Mouse (Mus musculus): ENCODE data around the gene Gipc2. TPM values are rescaled to one million over a fixed set of nuclear protein-coding genes. Genes with fewer than 3 reads are reported as not detected.
"Not testable (repeated sequence)": the region's sequence is repeated elsewhere in the genome, so short reads cannot be mapped to it uniquely, and the experiment has no call there.

Gene Gipc2
- polyA plus RNA-seq, 1 experiment from 2014 or later = 96.5 TPM

DNA sequence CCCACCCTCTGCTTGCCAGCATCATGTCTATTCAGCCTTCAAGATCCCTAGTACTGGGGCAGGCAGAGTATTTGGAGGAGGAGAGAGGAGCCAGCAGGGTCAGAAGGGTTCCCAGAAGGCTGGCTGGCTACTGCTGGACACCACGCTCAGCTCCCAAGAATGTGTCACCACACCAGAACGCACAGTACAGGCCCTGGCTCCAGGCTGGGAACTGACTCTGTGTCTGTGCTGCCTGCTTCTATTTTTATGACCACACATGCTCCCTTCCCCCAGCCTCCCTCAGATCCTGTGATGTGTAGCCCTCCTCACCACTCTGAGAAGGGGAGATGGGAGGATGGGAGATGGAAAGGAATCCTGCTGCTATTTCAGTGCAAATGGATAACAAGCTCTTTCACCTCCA, 20.8 kb downstream of the Gipc2 start:
- ATAC-seq (replicated peaks; ENCODE audit: low FRiP score, low TSS enrichment, low read depth) = peak; percentile 73; the same call in 1 of the 2 replicates
- Histone ChIP-seq H3K27me3 (replicated peaks; ENCODE audit: control insufficient read depth, insufficient read depth, low read length) (no peaks in the 10 kb centered on the region), H3K4me1 (replicated peaks; ENCODE audit: control insufficient read depth, insufficient read depth, low read length) (peaks cover 27% of the 10 kb centered on the region; the same call in 1 of the 2 replicates), H3K27ac (ENCODE audit: low read depth) (no peak overlapping the region), H3K4me2 (ENCODE audit: low read length) (no peak overlapping the region), H3K9me3 (ENCODE audit: control insufficient read depth, low read length) (no peaks in the 10 kb centered on the region), H3K36me3 (ENCODE audit: control insufficient read depth, insufficient read depth, low read length) (no peaks in the 10 kb centered on the region), H3K4me3 (ENCODE audit: low read depth, low read length) (no peak overlapping the region), H3K9ac (ENCODE audit: low read length) (no peak overlapping the region)
- DNase-seq (ENCODE audit: low spot score) = no peak
- WGBS = 36% methylated on average over 2 of the region's 2 CpGs

DNA sequence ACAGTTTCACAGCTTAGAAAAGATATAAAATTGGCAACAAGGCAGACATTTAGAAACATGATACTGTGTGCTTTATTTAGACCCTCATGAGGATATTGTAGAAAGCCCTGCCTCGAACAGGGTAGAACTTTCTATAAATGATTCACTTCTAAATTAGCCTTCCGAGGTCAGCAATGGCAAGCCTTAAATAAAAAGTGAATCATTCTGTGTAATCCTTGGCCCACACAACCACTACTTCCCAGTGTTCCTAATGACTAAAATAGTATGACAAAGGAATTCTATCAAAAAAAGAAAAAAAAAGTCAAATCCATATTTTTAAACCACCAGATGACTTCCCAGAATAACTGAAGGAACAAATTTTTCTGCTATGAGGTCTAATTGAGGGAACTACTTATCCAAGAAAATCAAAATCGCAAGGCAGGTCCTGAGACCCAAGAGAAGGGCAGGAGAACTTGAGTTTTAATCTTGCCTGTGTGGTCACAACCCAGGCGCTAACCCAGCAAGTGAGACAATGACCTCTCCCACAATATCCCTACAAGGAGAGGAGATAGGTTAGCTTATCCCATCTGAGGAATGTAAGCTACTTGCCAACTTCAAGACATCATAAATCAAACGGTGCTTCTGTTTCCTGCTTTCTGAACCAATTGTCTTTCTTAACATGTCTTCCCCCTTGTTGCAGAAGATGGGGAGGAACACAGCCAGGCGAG, 22.9 kb downstream of the Gipc2 start:
- peaks cover 22% of the 10 kb centered on the region; the same call in 1 of the 2 replicates for H3K4me1 ChIP-seq (replicated peaks; ENCODE audit: control insufficient read depth, insufficient read depth, low read length)
- ATAC-seq (replicated peaks; ENCODE audit: low FRiP score, low TSS enrichment, low read depth) (no peak), DNase-seq (ENCODE audit: low spot score) (no peak)
- no peak overlapping the region for H3K4me2 ChIP-seq (ENCODE audit: low read length)
- no peaks in the 10 kb centered on the region for H3K27me3 ChIP-seq (replicated peaks; ENCODE audit: control insufficient read depth, insufficient read depth, low read length)
- H3K36me3 ChIP-seq (ENCODE audit: control insufficient read depth, insufficient read depth, low read length) = no peaks in the 10 kb centered on the region
- H3K9me3 ChIP-seq (ENCODE audit: control insufficient read depth, low read length) = no peaks in the 10 kb centered on the region
- no peak overlapping the region for H3K27ac ChIP-seq (ENCODE audit: low read depth)
- no peak overlapping the region for H3K9ac ChIP-seq (ENCODE audit: low read length)
- no peak overlapping the region for H3K4me3 ChIP-seq (ENCODE audit: low read depth, low read length)
- WGBS = 50% methylated on average over 6 of the region's 6 CpGs

DNA sequence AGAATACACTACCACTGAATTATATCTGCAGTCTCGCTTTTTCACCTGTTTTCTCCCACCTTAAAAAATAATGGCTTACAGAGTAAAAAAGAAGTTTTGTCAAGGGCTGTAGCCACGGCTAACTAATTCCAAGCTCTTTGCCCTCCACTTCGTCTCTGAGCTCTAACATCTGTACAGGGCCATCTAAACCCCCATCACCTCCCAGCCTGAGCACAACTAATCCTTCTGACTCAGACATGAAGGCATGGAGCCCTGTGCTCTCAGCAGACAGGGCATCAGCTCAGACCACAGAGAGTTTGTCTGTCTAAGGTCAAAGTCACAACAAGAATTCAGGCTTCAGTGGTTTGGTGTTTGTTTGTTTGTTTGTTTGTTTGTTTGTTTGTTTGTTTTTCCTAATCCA, 23.9 kb downstream of the Gipc2 start:
- Histone ChIP-seq H3K9me3 (ENCODE audit: control insufficient read depth, low read length) (no peaks in the 10 kb centered on the region), H3K9ac (ENCODE audit: low read length) (no peak overlapping the region), H3K4me2 (ENCODE audit: low read length) (no peak overlapping the region), H3K27me3 (replicated peaks; ENCODE audit: control insufficient read depth, insufficient read depth, low read length) (no peaks in the 10 kb centered on the region), H3K4me1 (replicated peaks; ENCODE audit: control insufficient read depth, insufficient read depth, low read length) (peaks cover 15% of the 10 kb centered on the region; the same call in 1 of the 2 replicates), H3K36me3 (ENCODE audit: control insufficient read depth, insufficient read depth, low read length) (no peaks in the 10 kb centered on the region), H3K27ac (ENCODE audit: low read depth) (no peak overlapping the region), H3K4me3 (ENCODE audit: low read depth, low read length) (no peak overlapping the region)
- ATAC-seq (replicated peaks; ENCODE audit: low FRiP score, low TSS enrichment, low read depth) (no peak), DNase-seq (ENCODE audit: low spot score) (no peak)
- WGBS = 67% methylated on average over 3 of the region's 3 CpGs

DNA sequence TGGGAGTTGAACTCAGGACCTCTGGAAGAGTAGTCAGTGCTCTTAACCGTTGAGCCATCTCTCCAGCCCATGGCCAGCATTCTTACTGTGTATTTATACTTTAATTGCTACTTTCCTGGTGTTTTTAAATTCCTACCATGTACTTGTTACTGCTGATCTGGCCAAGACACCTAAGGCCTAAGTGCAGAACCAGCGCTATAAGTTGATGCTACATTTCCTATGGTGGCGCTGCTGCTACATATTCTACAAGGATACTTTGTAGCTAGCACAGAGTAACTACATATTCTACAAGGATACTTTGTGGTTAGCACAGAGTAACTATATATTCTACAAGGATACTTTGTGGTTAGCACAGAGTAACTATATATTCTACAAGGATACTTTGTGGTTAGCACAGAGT, 26.7 kb downstream of the Gipc2 start:
- H3K4me2 ChIP-seq (ENCODE audit: low read length); ATAC-seq (replicated peaks; ENCODE audit: low FRiP score, low TSS enrichment, low read depth); H3K27ac ChIP-seq (ENCODE audit: low read depth); H3K9me3 ChIP-seq (ENCODE audit: control insufficient read depth, low read length); H3K36me3 ChIP-seq (ENCODE audit: control insufficient read depth, insufficient read depth, low read length); DNase-seq (ENCODE audit: low spot score); H3K4me1 ChIP-seq (replicated peaks; ENCODE audit: control insufficient read depth, insufficient read depth, low read length); H3K4me3 ChIP-seq (ENCODE audit: low read depth, low read length); H3K27me3 ChIP-seq (replicated peaks; ENCODE audit: control insufficient read depth, insufficient read depth, low read length); H3K9ac ChIP-seq (ENCODE audit: low read length): not testable (repeated sequence)
- 93% methylated on average over 3 of the region's 3 CpGs for WGBS

DNA sequence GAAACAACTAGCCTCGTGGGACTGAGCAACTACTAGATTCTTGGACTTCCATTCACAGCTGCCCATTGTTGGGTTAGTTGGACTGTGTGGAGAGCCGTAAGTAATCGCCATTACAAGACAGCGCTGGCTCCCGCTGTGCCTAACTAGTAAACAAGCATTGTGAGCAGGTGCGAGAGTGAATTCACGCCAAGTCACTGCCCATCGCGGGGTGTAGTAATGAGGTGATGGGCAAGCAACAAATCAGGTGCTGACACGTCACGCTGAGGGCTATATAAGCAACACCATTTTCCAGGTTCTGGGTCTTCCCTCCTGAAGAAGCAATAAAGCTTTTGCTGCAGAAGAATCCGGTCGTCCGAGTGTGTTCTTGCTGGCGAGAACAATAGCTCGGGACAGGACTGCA, 29.9 kb downstream of the Gipc2 start:
- not testable (repeated sequence) for H3K4me3 ChIP-seq (ENCODE audit: low read depth, low read length); H3K4me2 ChIP-seq (ENCODE audit: low read length); H3K9me3 ChIP-seq (ENCODE audit: control insufficient read depth, low read length); H3K27ac ChIP-seq (ENCODE audit: low read depth); DNase-seq (ENCODE audit: low spot score); H3K9ac ChIP-seq (ENCODE audit: low read length); ATAC-seq (replicated peaks; ENCODE audit: low FRiP score, low TSS enrichment, low read depth); H3K36me3 ChIP-seq (ENCODE audit: control insufficient read depth, insufficient read depth, low read length); H3K27me3 ChIP-seq (replicated peaks; ENCODE audit: control insufficient read depth, insufficient read depth, low read length); H3K4me1 ChIP-seq (replicated peaks; ENCODE audit: control insufficient read depth, insufficient read depth, low read length)
- whole genome bisulfite sequencing = 88% methylated on average over 16 of the region's 16 CpGs

DNA sequence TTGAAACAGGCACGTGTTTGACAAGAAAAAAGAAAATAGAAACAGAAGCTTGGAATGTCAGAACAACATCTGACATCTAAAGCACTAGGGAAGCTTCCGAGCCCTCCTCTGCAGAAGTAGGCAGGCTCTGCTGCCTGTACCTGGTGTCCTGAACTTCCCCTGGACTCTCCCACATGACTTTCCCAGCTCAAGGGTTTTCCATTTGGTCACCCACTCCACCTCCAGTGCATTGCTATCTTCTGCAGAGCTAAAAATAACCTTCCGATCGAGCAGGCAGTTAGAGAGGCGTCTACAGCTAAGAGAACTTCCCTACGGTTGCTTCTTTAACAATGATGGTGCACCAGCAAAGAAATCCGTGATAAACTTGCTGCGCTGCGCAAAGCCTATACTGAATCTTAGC, 32.4 kb downstream of the Gipc2 start:
- H3K9me3 ChIP-seq (ENCODE audit: control insufficient read depth, low read length) = no peaks in the 10 kb centered on the region
- no peak for ATAC-seq (replicated peaks; ENCODE audit: low FRiP score, low TSS enrichment, low read depth)

DNA sequence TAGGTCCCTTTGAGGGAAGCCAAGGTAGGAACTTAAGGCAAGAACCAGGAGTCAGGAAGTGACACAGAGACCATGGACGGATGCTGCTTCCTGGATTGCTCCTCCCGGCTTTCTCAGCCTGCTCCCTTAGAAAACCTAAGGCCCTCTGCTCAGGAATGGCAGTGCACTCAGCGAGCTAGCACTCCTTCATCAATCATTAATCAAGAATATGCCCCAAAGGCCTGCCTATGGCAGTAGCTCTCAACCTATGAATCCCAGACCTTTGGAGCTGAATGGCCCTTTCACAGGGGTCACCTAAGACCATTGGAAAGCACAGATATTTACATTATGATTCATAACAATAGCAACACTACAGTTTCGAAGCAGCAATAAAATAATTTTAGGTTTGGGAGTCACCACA, 35.1 kb downstream of the Gipc2 start:
- DNase-seq (ENCODE audit: low spot score) = no peak
- no peak for ATAC-seq (replicated peaks; ENCODE audit: low FRiP score, low TSS enrichment, low read depth)

More for the DNA sequence above, 32.4 kb downstream of the Gipc2 start:
- Histone ChIP-seq H3K36me3 (ENCODE audit: control insufficient read depth, insufficient read depth, low read length) (no peaks in the 10 kb centered on the region), H3K4me3 (ENCODE audit: low read depth, low read length) (no peak overlapping the region), H3K27ac (ENCODE audit: low read depth) (no peak overlapping the region), H3K4me2 (ENCODE audit: low read length) (no peak overlapping the region), H3K9ac (ENCODE audit: low read length) (no peak overlapping the region), H3K27me3 (replicated peaks; ENCODE audit: control insufficient read depth, insufficient read depth, low read length) (no peaks in the 10 kb centered on the region), H3K4me1 (replicated peaks; ENCODE audit: control insufficient read depth, insufficient read depth, low read length) (no peaks in the 10 kb centered on the region)
- 74% methylated on average over 9 of the region's 9 CpGs for WGBS
- DNase-seq (ENCODE audit: low spot score) = no peak

DNA sequence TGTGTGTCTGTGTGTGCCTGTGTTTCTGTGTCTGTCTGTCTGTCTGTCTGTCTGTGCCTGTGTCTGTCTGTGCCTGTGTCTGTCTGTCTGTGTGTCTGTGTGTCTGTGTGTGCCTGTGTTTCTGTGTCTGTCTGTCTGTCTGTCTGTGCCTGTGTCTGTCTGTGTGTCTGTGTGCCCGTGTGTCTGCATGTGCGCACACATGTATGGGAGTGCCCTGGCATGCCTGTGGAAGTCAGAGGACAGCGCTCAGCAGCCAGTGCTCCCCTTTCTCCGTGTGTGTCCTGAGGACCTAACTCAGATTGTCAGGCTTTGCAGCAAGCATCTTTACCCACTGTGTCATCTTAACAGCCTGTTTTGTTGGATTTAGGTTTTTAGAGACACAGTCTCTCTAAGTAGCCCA, 36.6 kb downstream of the Gipc2 start:
- not testable (repeated sequence) for H3K27me3 ChIP-seq (replicated peaks; ENCODE audit: control insufficient read depth, insufficient read depth, low read length); H3K4me2 ChIP-seq (ENCODE audit: low read length); H3K27ac ChIP-seq (ENCODE audit: low read depth); H3K4me3 ChIP-seq (ENCODE audit: low read depth, low read length); H3K9ac ChIP-seq (ENCODE audit: low read length); H3K4me1 ChIP-seq (replicated peaks; ENCODE audit: control insufficient read depth, insufficient read depth, low read length); H3K36me3 ChIP-seq (ENCODE audit: control insufficient read depth, insufficient read depth, low read length); DNase-seq (ENCODE audit: low spot score); H3K9me3 ChIP-seq (ENCODE audit: control insufficient read depth, low read length); ATAC-seq (replicated peaks; ENCODE audit: low FRiP score, low TSS enrichment, low read depth)
- 89% methylated on average over 4 of the region's 4 CpGs for WGBS

More for the DNA sequence above, 35.1 kb downstream of the Gipc2 start:
- 68% methylated on average over 4 of the region's 4 CpGs for WGBS
- Histone ChIP-seq H3K27me3 (replicated peaks; ENCODE audit: control insufficient read depth, insufficient read depth, low read length) (no peaks in the 10 kb centered on the region), H3K9ac (ENCODE audit: low read length) (no peak overlapping the region), H3K4me3 (ENCODE audit: low read depth, low read length) (no peak overlapping the region), H3K4me1 (replicated peaks; ENCODE audit: control insufficient read depth, insufficient read depth, low read length) (no peaks in the 10 kb centered on the region), H3K36me3 (ENCODE audit: control insufficient read depth, insufficient read depth, low read length) (no peaks in the 10 kb centered on the region), H3K27ac (ENCODE audit: low read depth) (no peak overlapping the region), H3K4me2 (ENCODE audit: low read length) (no peak overlapping the region), H3K9me3 (ENCODE audit: control insufficient read depth, low read length) (no peaks in the 10 kb centered on the region)

DNA sequence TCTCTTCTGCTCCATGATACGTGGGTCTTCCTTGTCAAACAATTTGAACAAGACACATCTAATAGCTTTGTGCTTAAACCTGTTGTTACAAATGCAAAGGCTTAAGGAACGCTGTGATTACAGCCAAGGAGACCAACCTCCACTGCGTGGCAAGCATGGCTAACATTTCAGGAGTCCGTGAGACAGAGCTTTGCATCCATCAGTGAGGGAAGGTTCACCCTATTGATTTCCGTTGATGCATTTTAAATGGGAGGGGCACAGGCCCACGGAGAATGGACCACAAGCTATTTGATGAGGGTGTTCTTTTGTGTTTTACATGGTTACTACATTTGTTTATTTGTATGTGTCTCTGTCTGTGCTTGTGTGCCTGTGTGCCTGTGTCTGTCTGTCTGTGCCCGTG, 37.4 kb downstream of the Gipc2 start:
- DNase-seq (ENCODE audit: low spot score) (no peak), ATAC-seq (replicated peaks; ENCODE audit: low FRiP score, low TSS enrichment, low read depth) (no peak)
- H3K9ac ChIP-seq (ENCODE audit: low read length) = no peak overlapping the region
- H3K9me3 ChIP-seq (ENCODE audit: control insufficient read depth, low read length) = no peaks in the 10 kb centered on the region
- no peaks in the 10 kb centered on the region for H3K4me1 ChIP-seq (replicated peaks; ENCODE audit: control insufficient read depth, insufficient read depth, low read length)
- H3K4me3 ChIP-seq (ENCODE audit: low read depth, low read length) = no peak overlapping the region
- H3K36me3 ChIP-seq (ENCODE audit: control insufficient read depth, insufficient read depth, low read length) = no peaks in the 10 kb centered on the region
- no peaks in the 10 kb centered on the region for H3K27me3 ChIP-seq (replicated peaks; ENCODE audit: control insufficient read depth, insufficient read depth, low read length)
- WGBS = 77% methylated on average over 7 of the region's 7 CpGs
- no peak overlapping the region for H3K4me2 ChIP-seq (ENCODE audit: low read length)
- H3K27ac ChIP-seq (ENCODE audit: low read depth) = no peak overlapping the region

All from intestine, embryonic 14.5 days (tissue).